Mouse (Mus musculus): ENCODE data around the gene Ciita. TPM values are rescaled to one million over a fixed set of nuclear protein-coding genes. Genes with fewer than 3 reads are reported as not detected.

Gene Ciita
- total and polyA plus RNA-seq, 2 experiments from 2014 or later = 0.14 TPM; not detected in 1

DNA sequence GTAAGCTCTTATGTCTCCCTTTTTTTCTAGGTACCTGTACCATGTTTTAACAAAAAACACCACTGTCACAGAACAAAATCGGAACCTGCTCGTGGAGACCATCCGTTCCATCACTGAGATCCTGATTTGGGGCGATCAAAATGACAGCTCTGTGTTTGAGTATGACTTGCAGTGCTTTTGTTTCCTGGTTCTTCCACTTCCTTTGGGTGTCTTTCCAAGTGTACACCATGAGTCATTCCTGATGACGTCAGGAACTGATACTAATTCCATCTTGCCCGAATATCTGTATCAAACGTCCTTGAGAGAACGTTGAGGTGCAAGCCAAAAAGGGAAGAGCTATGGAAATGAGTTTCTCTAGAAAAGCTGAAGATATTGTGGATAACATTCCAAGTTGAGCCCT lies 80.1 kb downstream of the Ciita start:
- H3K36me3 ChIP-seq (ENCODE audit: insufficient read depth, low read length) = peaks cover 27% of the 10 kb centered on the region; the same call in 1 of the 2 replicates
- no peak overlapping the region for H3K4me2 ChIP-seq (ENCODE audit: low read depth, low read length)
- H3K9ac ChIP-seq (replicated peaks; ENCODE audit: low read length) = no peak overlapping the region
- DNase-seq (ENCODE audit: low spot score) (no peak), ATAC-seq (no peak)
- no peaks in the 10 kb centered on the region for H3K4me1 ChIP-seq (ENCODE audit: insufficient read depth, low read length)
- no peak for TF ChIP-seq CTCF (IDR thresholded peaks at IDR 0.05; ENCODE audit: low read depth)
- H3K9me3 ChIP-seq (ENCODE audit: low read length) = no peaks in the 10 kb centered on the region
- WGBS = 93% methylated on average over 8 of the region's 8 CpGs
- H3K27me3 ChIP-seq (ENCODE audit: insufficient read depth, low read length) = no peaks in the 10 kb centered on the region
- H3K4me3 ChIP-seq (ENCODE audit: low read length) = no peak overlapping the region
- H3K27ac ChIP-seq = no peak overlapping the region

GRCm38 (mm10) chr16:10565278-10565885 lies 85.5 kb downstream of the Ciita start:
- Histone ChIP-seq H3K4me1 (ENCODE audit: insufficient read depth, low read length) (no peaks in the 10 kb centered on the region), H3K36me3 (ENCODE audit: insufficient read depth, low read length) (peaks cover 44% of the 10 kb centered on the region), H3K9me3 (ENCODE audit: low read length) (no peaks in the 10 kb centered on the region), H3K27ac (no peak overlapping the region), H3K4me3 (ENCODE audit: low read length) (no peak overlapping the region), H3K27me3 (ENCODE audit: insufficient read depth, low read length) (no peaks in the 10 kb centered on the region), H3K9ac (replicated peaks; ENCODE audit: low read length) (no peak overlapping the region), H3K4me2 (ENCODE audit: low read depth, low read length) (no peak overlapping the region)
- ATAC-seq (peak; percentile 89), DNase-seq (ENCODE audit: low spot score) (peak; percentile 83)
- peak; percentile 95 for TF ChIP-seq CTCF (IDR thresholded peaks at IDR 0.05; ENCODE audit: low read depth)
- WGBS = 43% methylated on average over 4 of the region's 4 CpGs

GRCm38 (mm10) chr16:10567153-10567552 lies 87.3 kb downstream of the Ciita start:
- Histone ChIP-seq H3K27me3 (ENCODE audit: insufficient read depth, low read length) (no peaks in the 10 kb centered on the region), H3K4me3 (ENCODE audit: low read length) (no peak overlapping the region), H3K27ac (no peak overlapping the region), H3K9me3 (ENCODE audit: low read length) (no peaks in the 10 kb centered on the region), H3K4me2 (ENCODE audit: low read depth, low read length) (no peak overlapping the region), H3K36me3 (ENCODE audit: insufficient read depth, low read length) (peaks cover 44% of the 10 kb centered on the region), H3K9ac (replicated peaks; ENCODE audit: low read length) (no peak overlapping the region), H3K4me1 (ENCODE audit: insufficient read depth, low read length) (no peaks in the 10 kb centered on the region)
- DNase-seq (ENCODE audit: low spot score) (no peak), ATAC-seq (no peak)
- WGBS = 93% methylated on average over 4 of the region's 4 CpGs
- no peak for TF ChIP-seq CTCF (IDR thresholded peaks at IDR 0.05; ENCODE audit: low read depth)

DNA sequence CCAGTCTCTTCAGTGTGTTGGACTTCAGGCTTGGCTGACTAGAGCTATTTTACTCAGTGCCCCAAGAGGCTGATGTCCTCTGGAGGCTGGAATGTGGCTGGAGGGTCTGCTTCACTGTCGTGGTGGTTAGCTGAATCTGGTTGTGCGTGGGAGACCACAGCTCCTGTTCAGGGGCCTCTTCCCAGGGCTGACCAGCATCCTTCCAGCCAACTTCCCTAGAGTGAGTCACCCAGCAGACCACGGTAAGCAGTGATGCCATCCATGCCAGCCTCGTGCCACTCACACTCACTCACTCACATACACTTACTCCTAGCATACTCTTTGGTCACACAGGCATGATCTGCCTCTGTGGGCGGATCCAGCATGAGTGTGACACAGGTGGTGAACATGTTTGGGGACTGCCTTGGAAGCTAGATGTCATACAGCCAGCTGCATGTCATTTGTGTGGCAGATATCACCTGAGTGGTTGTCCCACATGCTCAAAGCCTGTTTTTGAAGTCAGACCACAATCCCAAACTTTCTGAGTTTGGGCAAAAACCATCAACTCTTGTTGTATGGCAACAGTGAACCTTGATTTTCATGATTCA lies 90.0 kb downstream of the Ciita start:
- no peaks in the 10 kb centered on the region for H3K9me3 ChIP-seq (ENCODE audit: low read length)
- no peak overlapping the region for H3K4me3 ChIP-seq (ENCODE audit: low read length)
- no peak overlapping the region for H3K9ac ChIP-seq (replicated peaks; ENCODE audit: low read length)
- no peak for DNase-seq (ENCODE audit: low spot score)
- TF ChIP-seq CTCF (IDR thresholded peaks at IDR 0.05; ENCODE audit: low read depth) = no peak
- no peaks in the 10 kb centered on the region for H3K27me3 ChIP-seq (ENCODE audit: insufficient read depth, low read length)
- peaks cover 45% of the 10 kb centered on the region for H3K36me3 ChIP-seq (ENCODE audit: insufficient read depth, low read length)
- WGBS = 83% methylated on average over 5 of the region's 5 CpGs
- no peaks in the 10 kb centered on the region for H3K4me1 ChIP-seq (ENCODE audit: insufficient read depth, low read length)
- H3K27ac ChIP-seq = no peak overlapping the region
- H3K4me2 ChIP-seq (ENCODE audit: low read depth, low read length) = no peak overlapping the region
- no peak for ATAC-seq

GRCm38 (mm10) chr16:10570708-10571107 lies 90.8 kb downstream of the Ciita start:
- DNase-seq (ENCODE audit: low spot score) (no peak), ATAC-seq (no peak)
- Histone ChIP-seq H3K9ac (replicated peaks; ENCODE audit: low read length) (no peak overlapping the region), H3K9me3 (ENCODE audit: low read length) (no peaks in the 10 kb centered on the region), H3K4me2 (ENCODE audit: low read depth, low read length) (no peak overlapping the region), H3K36me3 (ENCODE audit: insufficient read depth, low read length) (peaks cover 48% of the 10 kb centered on the region), H3K27me3 (ENCODE audit: insufficient read depth, low read length) (no peaks in the 10 kb centered on the region), H3K27ac (no peak overlapping the region), H3K4me1 (ENCODE audit: insufficient read depth, low read length) (no peaks in the 10 kb centered on the region), H3K4me3 (ENCODE audit: low read length) (no peak overlapping the region)
- peak; percentile 32 for TF ChIP-seq CTCF (IDR thresholded peaks at IDR 0.05; ENCODE audit: low read depth)
- WGBS = 71% methylated on average over 1 of the region's 1 CpGs

GRCm38 (mm10) chr16:10571820-10572219 lies 92.0 kb downstream of the Ciita start:
- Histone ChIP-seq H3K27me3 (ENCODE audit: insufficient read depth, low read length) (no peaks in the 10 kb centered on the region), H3K27ac (no peak overlapping the region), H3K36me3 (ENCODE audit: insufficient read depth, low read length) (peaks cover 59% of the 10 kb centered on the region), H3K9me3 (ENCODE audit: low read length) (no peaks in the 10 kb centered on the region), H3K9ac (replicated peaks; ENCODE audit: low read length) (no peak overlapping the region), H3K4me1 (ENCODE audit: insufficient read depth, low read length) (no peaks in the 10 kb centered on the region), H3K4me3 (ENCODE audit: low read length) (no peak overlapping the region), H3K4me2 (ENCODE audit: low read depth, low read length) (no peak overlapping the region)
- 35% methylated on average over 2 of the region's 2 CpGs for whole genome bisulfite sequencing
- DNase-seq (ENCODE audit: low spot score) = peak; percentile 58
- TF ChIP-seq CTCF (IDR thresholded peaks at IDR 0.05; ENCODE audit: low read depth) = peak; percentile 71
- no peak for ATAC-seq

DNA sequence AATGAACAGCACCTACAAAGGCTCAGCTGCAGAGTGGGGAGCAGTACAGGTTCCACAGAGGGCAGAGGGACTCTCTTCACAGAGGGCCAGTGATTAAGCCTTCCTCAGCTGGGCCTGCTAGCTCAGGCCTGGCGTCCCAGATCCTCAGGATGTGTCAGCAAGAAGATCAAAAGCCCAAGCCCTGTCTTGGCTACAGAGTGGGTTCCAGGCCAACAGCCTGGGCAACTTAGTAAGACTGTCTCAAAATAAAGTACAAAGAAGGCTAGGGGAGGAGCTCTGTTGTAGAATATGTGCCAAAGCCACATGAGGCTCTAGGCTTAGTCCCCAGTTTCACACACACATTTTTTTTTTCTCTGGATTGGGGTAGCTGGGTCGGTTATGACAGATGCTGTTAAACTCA lies 95.1 kb downstream of the Ciita start:
- ATAC-seq = no peak
- 84% methylated on average over 2 of the region's 2 CpGs for WGBS

More for the DNA sequence above, 95.1 kb downstream of the Ciita start:
- Histone ChIP-seq H3K4me3 (ENCODE audit: low read length) (no peak overlapping the region), H3K9me3 (ENCODE audit: low read length) (no peaks in the 10 kb centered on the region), H3K27ac (no peak overlapping the region), H3K27me3 (ENCODE audit: insufficient read depth, low read length) (no peaks in the 10 kb centered on the region), H3K4me1 (ENCODE audit: insufficient read depth, low read length) (no peaks in the 10 kb centered on the region), H3K9ac (replicated peaks; ENCODE audit: low read length) (no peak overlapping the region), H3K36me3 (ENCODE audit: insufficient read depth, low read length) (peaks cover 68% of the 10 kb centered on the region), H3K4me2 (ENCODE audit: low read depth, low read length) (no peak overlapping the region)
- no peak for TF ChIP-seq CTCF (IDR thresholded peaks at IDR 0.05; ENCODE audit: low read depth)
- peak; percentile 8 for DNase-seq (ENCODE audit: low spot score)
